Mouse (Mus musculus) testis, adult 2 months (tissue): ENCODE data around the gene Spdl1. TPM values are rescaled to one million over a fixed set of nuclear protein-coding genes. Genes with fewer than 3 reads are reported as not detected.
"Not testable (repeated sequence)": the region's sequence is repeated elsewhere in the genome, so short reads cannot be mapped to it uniquely, and the experiment has no call there.

Experiments
- H3K27ac ChIP-seq: fragments of 200-500 bp; 2 replicates; pipeline ENCODE4 v1.5.1; 2012; ENCODE audit warnings: low read depth, low read length; ENCODE audit not compliant: control insufficient read depth, insufficient read depth
- H3K27me3 ChIP-seq: fragments of 200-500 bp; 2 replicates; pipeline ENCODE4 v1.6.1; 2012; ENCODE audit warnings: mild to moderate bottlenecking, low read length, moderate library complexity; ENCODE audit not compliant: control insufficient read depth, insufficient read depth
- H3K36me3 ChIP-seq: fragments of 200-500 bp; 2 replicates; pipeline ENCODE4 v1.6.1; 2012; ENCODE audit warnings: mild to moderate bottlenecking, low read length; ENCODE audit not compliant: control insufficient read depth, insufficient read depth
- H3K4me1 ChIP-seq: fragments of 200-500 bp; 2 replicates; pipeline ENCODE4 v1.6.1; 2012; ENCODE audit warnings: low read length; ENCODE audit not compliant: control insufficient read depth, insufficient read depth
- H3K4me3 ChIP-seq: fragments of 200-500 bp; 2 replicates; pipeline ENCODE4 v1.5.1; 2012; ENCODE audit warnings: low read depth, mild to moderate bottlenecking, low read length, moderate library complexity, mixed read lengths; ENCODE audit not compliant: control insufficient read depth
- CTCF ChIP-seq: fragments of 200-500 bp; IDR thresholded peaks from 2 replicates; pipeline ENCODE4 v1.5.1; 2012; ENCODE audit warnings: low read depth, mild to moderate bottlenecking, inconsistent platforms, low read length, moderate library complexity; ENCODE audit not compliant: control insufficient read depth, insufficient read depth, insufficient replicate concordance
- POLR2A ChIP-seq: fragments of 200-500 bp; IDR thresholded peaks from 2 replicates; pipeline ENCODE4 v1.6.1; 2012; ENCODE audit warnings: low read depth, mild to moderate bottlenecking, inconsistent platforms, low read length, moderate library complexity; ENCODE audit not compliant: control insufficient read depth
- polyA plus RNA-seq: library from polyadenylated mRNA; depleted of rRNA; stranded (reverse); fragments of >200 nt; gene quantifications from 2 replicates; pipeline ENCODE4 v1.2.3, GENCODE M21; 2012

Gene Spdl1
- polyA plus RNA-seq, 1 experiment, result 4.1 TPM

DNA sequence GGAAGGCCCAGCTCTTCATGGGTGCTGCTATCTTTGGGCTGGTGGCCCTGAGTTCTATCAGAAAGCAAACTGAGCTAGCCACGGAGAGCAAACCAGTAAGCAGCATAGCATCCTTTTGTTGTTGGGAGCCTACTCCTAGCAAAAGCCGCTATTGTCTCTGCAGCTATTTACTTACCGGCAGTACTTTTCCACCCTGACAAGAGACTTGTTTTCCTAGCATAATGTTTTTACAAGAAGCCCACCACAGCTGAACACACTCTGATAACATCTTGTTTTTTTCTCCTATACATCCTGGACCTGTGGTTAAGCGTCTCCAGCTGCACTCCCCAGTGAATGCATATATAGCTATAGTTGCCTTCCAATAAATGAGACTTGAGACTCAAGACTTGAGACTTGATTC, 5.6 kb upstream of the Spdl1 start:
- H3K27me3 ChIP-seq, result no peaks in the 10 kb centered on the region
- no peak overlapping the region for H3K27ac ChIP-seq
- peaks cover 3% of the 10 kb centered on the region for H3K4me1 ChIP-seq
- H3K36me3 ChIP-seq, result no peaks in the 10 kb centered on the region
- TF ChIP-seq CTCF, result no peak
- TF ChIP-seq POLR2A, result no peak
- no peak overlapping the region for H3K4me3 ChIP-seq

DNA sequence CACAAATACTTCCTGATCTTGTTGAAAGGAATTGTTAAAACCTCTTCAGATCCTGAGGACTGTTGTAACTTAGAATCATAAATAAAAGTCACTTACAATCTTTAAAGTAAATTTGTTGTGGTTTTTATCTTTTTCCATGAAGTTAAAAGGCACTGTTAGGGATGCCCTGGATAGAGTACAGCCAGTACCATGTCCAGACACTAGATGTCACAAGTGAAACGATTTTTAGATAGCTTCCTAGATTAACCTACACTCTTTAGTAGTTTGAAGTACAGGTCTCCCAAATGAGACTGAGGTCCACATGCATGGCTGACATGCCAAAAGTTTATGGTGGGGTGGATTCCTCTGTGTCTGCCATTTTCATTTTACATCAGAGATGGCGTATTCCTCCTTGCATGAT, 2.8 kb upstream of the Spdl1 start:
- Histone ChIP-seq H3K27me3 (no peaks in the 10 kb centered on the region), H3K27ac (no peak overlapping the region), H3K4me3 (no peak overlapping the region), H3K36me3 (no peaks in the 10 kb centered on the region), H3K4me1 (peaks cover 8% of the 10 kb centered on the region)
- TF ChIP-seq CTCF, result no peak
- no peak for TF ChIP-seq POLR2A

DNA sequence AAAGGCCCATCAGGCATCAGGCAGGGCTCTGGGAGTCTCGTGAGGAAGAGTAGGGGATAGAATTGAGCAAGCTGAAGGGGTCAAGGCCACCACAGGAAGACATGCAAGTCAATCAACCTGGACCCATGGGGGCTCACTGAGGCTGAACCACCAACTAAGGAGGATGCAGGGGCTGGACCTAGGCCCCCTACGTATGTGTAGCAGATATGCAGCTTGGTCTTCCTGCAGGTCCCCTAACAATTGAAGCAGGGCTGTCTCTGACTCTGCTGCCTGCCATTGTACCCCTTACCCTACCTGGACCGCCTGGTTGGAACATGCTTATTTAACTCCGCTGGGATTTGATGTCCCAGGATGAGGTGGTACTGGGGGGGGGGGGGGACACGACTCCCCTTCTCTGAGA, 763 bp downstream of the Spdl1 start:
- Histone ChIP-seq H3K27me3 (no peaks in the 10 kb centered on the region), H3K36me3 (no peaks in the 10 kb centered on the region; the same call in 1 of the 2 replicates), H3K4me3 (peak overlapping the region; percentile 73), H3K27ac (no peak overlapping the region), H3K4me1 (peaks cover 8% of the 10 kb centered on the region)
- TF ChIP-seq CTCF (no peak), POLR2A (no peak)

DNA sequence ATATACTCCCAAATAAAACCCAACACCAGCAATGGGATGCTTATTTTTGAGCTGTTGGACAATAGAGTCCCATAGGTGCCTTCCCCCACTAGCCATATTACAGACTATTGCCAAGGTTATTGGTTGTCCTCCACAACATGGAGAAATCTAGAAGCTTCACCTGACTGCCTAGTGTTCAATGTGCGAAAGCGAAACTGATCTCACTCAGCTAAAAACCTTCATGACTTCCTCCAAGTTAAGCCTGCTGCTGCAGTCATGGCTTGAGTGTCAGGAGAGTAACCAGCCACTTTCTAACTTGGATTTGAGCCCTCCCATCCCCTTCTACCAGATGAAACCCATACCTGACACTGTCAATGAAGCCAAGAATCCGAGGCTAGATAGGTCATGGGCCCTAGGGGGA, 5.6 kb downstream of the Spdl1 start:
- Histone ChIP-seq H3K27ac (no peak overlapping the region), H3K4me3 (no peak overlapping the region), H3K4me1 (peaks cover 5% of the 10 kb centered on the region), H3K36me3 (no peaks in the 10 kb centered on the region; the same call in 1 of the 2 replicates), H3K27me3 (no peaks in the 10 kb centered on the region)
- no peak for TF ChIP-seq POLR2A
- no peak for TF ChIP-seq CTCF

DNA sequence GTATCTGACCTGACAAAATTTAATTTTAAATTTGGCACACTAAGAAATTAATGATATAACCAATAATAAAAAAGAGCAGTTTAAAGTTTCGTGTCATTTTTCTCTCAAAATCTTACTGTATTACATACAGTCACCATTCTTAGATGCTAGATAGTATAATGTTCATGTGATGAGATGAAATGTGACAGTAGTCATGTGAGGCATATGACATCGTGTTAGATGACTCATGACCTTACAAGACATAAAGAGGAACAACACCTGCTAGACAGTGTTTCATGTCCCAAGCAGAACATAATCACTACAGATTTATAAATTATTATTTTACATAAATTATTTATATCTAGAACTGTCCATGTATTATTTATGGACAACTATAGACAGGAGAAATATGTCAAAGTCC, 6.5 kb downstream of the Spdl1 start:
- H3K27ac ChIP-seq, result no peak overlapping the region
- H3K4me3 ChIP-seq, result no peak overlapping the region
- no peaks in the 10 kb centered on the region for H3K27me3 ChIP-seq
- H3K4me1 ChIP-seq, result no peaks in the 10 kb centered on the region
- no peak for TF ChIP-seq CTCF
- no peak for TF ChIP-seq POLR2A
- peaks cover 3% of the 10 kb centered on the region; the same call in 1 of the 2 replicates for H3K36me3 ChIP-seq

DNA sequence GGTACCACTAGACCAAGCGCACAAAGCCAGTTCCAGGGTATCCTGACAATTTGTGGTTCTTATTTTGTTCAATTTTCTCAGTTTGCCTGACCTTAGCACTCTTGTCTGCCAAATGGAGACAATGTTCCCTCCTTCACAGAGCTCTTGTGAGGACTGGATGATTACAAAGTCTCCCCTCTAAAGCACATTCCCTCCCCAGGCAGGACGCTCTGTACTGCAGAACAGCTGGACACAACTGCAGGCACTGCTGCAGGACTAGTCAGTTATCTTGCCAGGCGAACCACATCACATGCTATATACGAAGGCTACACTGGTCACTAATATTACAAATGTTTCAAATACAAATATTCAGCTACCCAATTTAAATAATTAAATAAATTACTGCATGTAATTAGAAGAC, 8.7 kb downstream of the Spdl1 start:
- Histone ChIP-seq H3K4me3 (no peak overlapping the region), H3K36me3 (peaks cover 5% of the 10 kb centered on the region; the same call in 1 of the 2 replicates), H3K4me1 (no peaks in the 10 kb centered on the region), H3K27me3 (no peaks in the 10 kb centered on the region), H3K27ac (no peak overlapping the region)
- no peak for TF ChIP-seq POLR2A
- TF ChIP-seq CTCF, result no peak

DNA sequence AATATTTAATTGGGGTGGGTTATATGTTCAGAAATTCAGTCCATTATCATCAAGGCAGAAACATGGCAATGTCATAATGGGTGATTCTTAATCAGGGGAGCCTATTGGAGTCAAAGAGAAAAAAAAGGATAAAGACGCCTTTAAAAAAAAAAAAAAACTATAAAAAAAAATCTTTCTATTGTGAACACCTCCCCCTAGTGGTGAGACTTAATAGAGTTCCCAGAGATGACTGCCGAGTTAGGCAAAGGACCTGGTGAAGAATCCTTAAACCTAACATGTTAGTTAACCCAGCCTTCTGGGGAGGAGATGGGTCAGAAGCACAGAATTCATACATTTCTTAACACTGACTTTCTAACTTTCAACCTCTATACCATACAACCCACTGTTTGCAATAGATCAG, 18.7 kb downstream of the Spdl1 start:
- TF ChIP-seq POLR2A, result no peak
- no peak for TF ChIP-seq CTCF

DNA sequence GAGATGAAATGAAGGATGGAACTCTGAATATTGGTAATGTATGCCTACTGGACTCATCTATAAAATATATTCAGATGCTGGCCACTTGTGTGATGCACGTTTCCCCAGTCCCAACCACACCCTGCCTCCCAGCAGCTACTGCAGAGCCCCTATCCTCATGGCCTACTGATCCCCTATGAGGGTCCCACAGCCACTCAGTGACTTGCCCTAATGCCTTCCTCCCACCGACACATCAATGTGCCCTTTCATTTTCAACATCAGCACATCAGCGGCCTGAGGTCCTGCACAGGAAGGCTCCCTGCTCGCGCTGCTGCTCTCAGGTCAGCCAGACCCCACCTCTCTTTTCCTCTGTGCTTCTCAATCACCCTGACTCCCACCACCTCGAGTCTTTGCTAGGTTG, 19.1 kb downstream of the Spdl1 start:
- no peaks in the 10 kb centered on the region for H3K36me3 ChIP-seq
- no peak for TF ChIP-seq POLR2A
- no peak for TF ChIP-seq CTCF
- no peaks in the 10 kb centered on the region for H3K4me1 ChIP-seq
- no peaks in the 10 kb centered on the region for H3K27me3 ChIP-seq
- no peak overlapping the region for H3K27ac ChIP-seq
- no peak overlapping the region for H3K4me3 ChIP-seq

More for the DNA sequence above, 18.7 kb downstream of the Spdl1 start:
- Histone ChIP-seq H3K36me3 (no peaks in the 10 kb centered on the region), H3K4me3 (no peak overlapping the region), H3K27me3 (no peaks in the 10 kb centered on the region), H3K27ac (no peak overlapping the region), H3K4me1 (no peaks in the 10 kb centered on the region)

DNA sequence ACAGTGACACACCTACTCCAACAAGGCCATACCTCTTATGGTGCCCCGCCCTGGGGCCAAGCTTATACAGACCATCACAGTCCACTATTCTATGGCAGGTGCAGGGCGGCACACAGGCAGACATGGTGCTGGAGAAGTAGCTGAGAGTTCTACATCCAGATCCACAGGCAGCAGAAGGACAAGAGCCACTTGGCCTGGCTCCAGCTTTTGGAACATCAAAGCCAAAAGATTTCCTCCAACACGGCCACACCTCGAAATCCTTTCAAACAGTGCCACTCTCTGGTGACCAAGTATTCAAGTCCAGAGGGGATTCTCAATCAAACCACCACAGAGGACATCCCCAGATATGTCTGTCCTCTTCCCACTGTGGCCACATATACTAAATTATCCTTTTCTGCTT, 28.4 kb downstream of the Spdl1 start:
- not testable (repeated sequence) for H3K27ac ChIP-seq, H3K36me3 ChIP-seq, H3K27me3 ChIP-seq, H3K4me3 ChIP-seq, H3K4me1 ChIP-seq

DNA sequence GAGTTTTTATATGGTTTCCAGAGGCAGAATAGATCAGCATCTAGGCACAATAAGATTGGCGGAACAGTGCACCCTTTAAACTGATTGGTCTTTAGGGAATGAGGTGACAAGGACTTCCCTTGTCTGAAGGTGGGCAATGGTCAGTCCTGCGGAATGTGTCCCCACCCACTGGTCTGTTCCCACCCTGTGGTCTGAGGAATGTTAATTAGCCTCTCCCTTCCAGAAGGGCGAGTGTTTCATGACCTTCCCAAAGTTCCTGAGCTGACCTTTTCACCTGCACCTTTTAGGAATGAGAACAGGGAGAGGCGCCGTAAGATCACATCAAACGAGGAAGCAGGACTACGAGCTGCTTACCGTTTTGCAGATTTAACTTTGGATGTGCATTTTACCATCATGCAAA, 35.4 kb downstream of the Spdl1 start:
- not testable (repeated sequence) for H3K4me1 ChIP-seq, H3K36me3 ChIP-seq, H3K27me3 ChIP-seq, H3K4me3 ChIP-seq, H3K27ac ChIP-seq
